ENCODE assay signal across 8 mouse cellular contexts in the genomic region with DNA sequence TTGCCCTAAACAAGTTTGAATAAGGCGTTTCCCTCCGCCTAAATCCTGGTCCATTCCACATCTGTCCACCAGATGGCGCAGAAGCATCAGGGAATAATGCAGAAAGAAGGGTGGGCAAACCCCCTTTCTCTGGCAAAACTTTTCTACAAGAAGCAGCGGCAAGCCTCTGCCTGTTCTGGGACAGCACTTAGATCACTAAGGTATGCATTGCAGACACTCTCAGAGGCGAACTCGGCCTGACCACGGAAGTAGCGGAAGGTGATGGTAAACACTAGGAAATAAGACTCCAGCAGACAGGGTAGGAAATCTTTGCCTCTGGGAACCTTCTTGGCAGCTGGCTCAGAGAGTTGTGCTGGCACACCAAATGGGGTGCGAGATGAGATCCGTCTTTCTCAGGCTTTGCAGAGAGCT. TPM values are rescaled to one million over a fixed set of nuclear protein-coding genes. Genes with fewer than 3 reads are reported as not detected.
DNase-seq lines count a peak whose midpoint lies in the region; ATAC-seq lines count a peak whose summit lies in the region.

No protein-coding gene starts in this region.

- no peak overlapping the region for H3K27ac ChIP-seq in hindbrain, embryonic 11.5 days (ENCODE audit: low read depth, low read length)

- no peak for ATAC-seq in hindbrain, embryonic 11.5 days (ENCODE audit: low FRiP score)

- no peaks in the 10 kb centered on the region for H3K27me3 ChIP-seq in hindbrain, embryonic 11.5 days (ENCODE audit: control insufficient read depth, insufficient read depth, low read length)

- no peak overlapping the region for H3K4me2 ChIP-seq in hindbrain, embryonic 11.5 days (replicated peaks; ENCODE audit: low read depth, low read length)

- H3K9me3 ChIP-seq in hindbrain, embryonic 11.5 days (ENCODE audit: control insufficient read depth, low read length), result no peaks in the 10 kb centered on the region

- H3K4me3 ChIP-seq in hindbrain, embryonic 11.5 days (ENCODE audit: low read depth, low read length), result no peak overlapping the region

- no peak overlapping the region for H3K9ac ChIP-seq in hindbrain, embryonic 11.5 days (ENCODE audit: low read depth, low read length)

- no peaks in the 10 kb centered on the region; the same call in none of the 2 replicates for H3K4me1 ChIP-seq in hindbrain, embryonic 11.5 days (replicated peaks; ENCODE audit: control insufficient read depth, insufficient read depth, low read length)

- DNase-seq in Muller cell, postnatal 12 days (ENCODE audit: inconsistent ontology term), result peak; percentile 70
- peak; percentile 61 for DNase-seq in cerebellum, adult 9-11 months
- DNase-seq in frontal cortex, postnatal 10 days (ENCODE audit: low spot score in 2 of 2), result peak; percentile 36 to 79
- peak; percentile 92 for DNase-seq in hindbrain, embryonic 11.5 days (ENCODE audit: low spot score)
- peak; percentile 88 to 90 for DNase-seq in layer of hippocampus, postnatal 10 days (ENCODE audit: low spot score in 2 of 2)
- DNase-seq in lung, postnatal 14 days, result peak; percentile 89
- DNase-seq in retina, postnatal 1 day, result peak; percentile 88
- DNase-seq in urinary bladder, postnatal 10 days (ENCODE audit: low spot score), result peak; percentile 59

- no peaks in the 10 kb centered on the region for H3K36me3 ChIP-seq in hindbrain, embryonic 11.5 days (ENCODE audit: control insufficient read depth, insufficient read depth, low read length)

- 14% methylated on average over 10 of the region's 10 CpGs for WGBS in hindbrain, embryonic 11.5 days

RNA-seq across cellular contexts. Expression of gene 6030445D17Rik, which starts 7.2 kb away (rescaled TPM):
- not detected in 2 replicates for polyA plus RNA-seq in hindbrain, embryonic 11.5 days (2014; fragmentation: Nextera tagmentation; extraction: Ambion mirVana)
- under 1 TPM; 0.62 TPM for total RNA-seq in layer of hippocampus, postnatal 10 days (2021)

RNA-seq across cellular contexts. Expression of gene Luzp1, which starts 14.7 kb away (rescaled TPM):
- polyA plus RNA-seq in hindbrain, embryonic 11.5 days (2014; fragmentation: Nextera tagmentation; extraction: Ambion mirVana), result 96.6 and 130 TPM in 2 replicates
- 10 to 100 TPM; 47.3 to 50.2 TPM for total RNA-seq in layer of hippocampus, postnatal 10 days (2021)

RNA-seq across cellular contexts. Expression of gene Htr1d, which starts 31.5 kb away (rescaled TPM):
- 0.28 and 0.52 TPM in 2 replicates for polyA plus RNA-seq in hindbrain, embryonic 11.5 days (2014; fragmentation: Nextera tagmentation; extraction: Ambion mirVana)
- total RNA-seq in layer of hippocampus, postnatal 10 days (2021), result 1 to 10 TPM in 1 of 2 experiments, under 1 TPM in 1; 0.98 to 1.3 TPM
